ENCODE assay signal across 9 mouse cellular contexts in genomic region chr9:69301955-69302354, GRCm38 (mm10).
DNase-seq lines count a peak whose midpoint lies in the region; ATAC-seq and TF ChIP-seq lines count a peak whose summit lies in the region.
"Had no signal": no experiment of that assay in that cellular context is flagged by ENCODE, and none has a peak within 500 bp of the region (broad histone marks: within the 10 kb centered on the region; RNA-seq: fewer than 3 reads in every experiment).

No protein-coding gene starts in this region.

- no peaks in the 10 kb centered on the region for H3K36me3 ChIP-seq in lung, embryonic 15.5 days
- H3K36me3 ChIP-seq in hindbrain, embryonic 14.5 days (replicated peaks; ENCODE audit: control insufficient read depth, insufficient read depth): no peaks in the 10 kb centered on the region
- H3K36me3 ChIP-seq in small intestine, adult 2 months (ENCODE audit: control insufficient read depth, insufficient read depth, low read length): no peaks in the 10 kb centered on the region

- DNase-seq in heart, adult 11 months: peak; percentile 57
- DNase-seq in heart, postnatal 36 days: no peak
- no peak for DNase-seq in lung, postnatal 4 days
- DNase-seq in hindbrain, embryonic 14.5 days (ENCODE audit: low spot score): no peak
- DNase-seq in urinary bladder, postnatal 36 days (ENCODE audit: low spot score in 2 of 2): no peak
- no peak for DNase-seq in testis, postnatal 14 days (ENCODE audit: low spot score)
- DNase-seq: adrenal gland, postnatal 14 days had no signal

- no peak for TF ChIP-seq POLR2A in small intestine, adult 2 months (IDR thresholded peaks at IDR 0.05; ENCODE audit: low read depth, low read length)

- H3K4me1 ChIP-seq in lung, embryonic 15.5 days: peaks cover 28% of the 10 kb centered on the region
- peaks cover 35% of the 10 kb centered on the region for H3K4me1 ChIP-seq in hindbrain, embryonic 14.5 days (replicated peaks; ENCODE audit: control insufficient read depth, insufficient read depth, low read length)
- H3K4me1 ChIP-seq in small intestine, adult 2 months (ENCODE audit: control insufficient read depth, insufficient read depth, insufficient read length, low read length): peaks cover 2% of the 10 kb centered on the region; the same call in 1 of the 2 replicates

- H3K9ac ChIP-seq in lung, embryonic 15.5 days: no peak overlapping the region
- H3K9ac ChIP-seq in hindbrain, embryonic 14.5 days: no peak overlapping the region; the same call in 1 of the 2 replicates

- peak overlapping the region; percentile 66 for H3K27ac ChIP-seq in lung, embryonic 15.5 days
- peak overlapping the region; percentile 55; the same call in 1 of the 2 replicates for H3K27ac ChIP-seq in hindbrain, embryonic 14.5 days
- H3K27ac ChIP-seq in small intestine, adult 2 months (ENCODE audit: insufficient read depth, low read depth, low read length): peak overlapping the region; percentile 34; the same call in 1 of the 2 replicates

- no peaks in the 10 kb centered on the region for H3K27me3 ChIP-seq in lung, embryonic 15.5 days
- H3K27me3 ChIP-seq in hindbrain, embryonic 14.5 days (ENCODE audit: control insufficient read depth, insufficient read depth, low read length): 0 out of 2 replicates have a peak, but pooled peaks cover 9% of the 10 kb centered on the region
- no peaks in the 10 kb centered on the region for H3K27me3 ChIP-seq in small intestine, adult 2 months (ENCODE audit: control insufficient read depth, insufficient read depth, low read length)

- peak overlapping the region; percentile 11 for H3K4me3 ChIP-seq in lung, embryonic 15.5 days
- no peak overlapping the region for H3K4me3 ChIP-seq in hindbrain, embryonic 14.5 days (replicated peaks; ENCODE audit: low read length)
- no peak overlapping the region for H3K4me3 ChIP-seq in small intestine, adult 2 months (ENCODE audit: low read depth, low read length)

- ATAC-seq in lung, embryonic 15.5 days (ENCODE audit: borderline replicate concordance, extremely low read depth, low FRiP score, low TSS enrichment): peak; percentile 17; the same call in 1 of the 2 replicates
- ATAC-seq in hindbrain, embryonic 14.5 days (ENCODE audit: low FRiP score): no peak

- peak overlapping the region; percentile 37 for H3K4me2 ChIP-seq in lung, embryonic 15.5 days
- H3K4me2 ChIP-seq in hindbrain, embryonic 14.5 days (replicated peaks): peak overlapping the region; percentile 27

- intact Hi-C loops in heart, postnatal 36 days (cut with DNase I): no loop called here

- H3K9me3 ChIP-seq in lung, embryonic 15.5 days: no peaks in the 10 kb centered on the region
- H3K9me3 ChIP-seq in hindbrain, embryonic 14.5 days (ENCODE audit: control insufficient read depth, low read length): no peaks in the 10 kb centered on the region

- TF ChIP-seq CTCF in small intestine, adult 2 months (IDR thresholded peaks at IDR 0.05; ENCODE audit: extremely low read depth, insufficient read length, insufficient replicate concordance, low read depth, low read length): no peak

- 28% methylated on average over 4 of the region's 4 CpGs for WGBS in lung, embryonic 15.5 days
- 19% methylated on average over 4 of the region's 4 CpGs for WGBS in hindbrain, embryonic 14.5 days
- 38% methylated on average over 4 of the region's 4 CpGs for WGBS in small intestine, adult 2 months
